Mouse (Mus musculus) small intestine, adult 2 months (tissue): ENCODE results near the gene Mxra8. TPM values are rescaled to one million over a fixed set of nuclear protein-coding genes. Genes with fewer than 3 reads are reported as not detected.
A peak's percentile ranks its signal among the peaks of the same experiment; 100 is the strongest.

ENCODE experiments used
- H3K27ac ChIP-seq: fragments of 200-500 bp; 2 replicates; pipeline ENCODE4 v1.5.1; 2012; ENCODE audit warnings: low read depth, low read length, control low read depth, inconsistent platforms; ENCODE audit not compliant: insufficient read depth
- H3K27me3 ChIP-seq: fragments of 200-500 bp; 2 replicates; pipeline ENCODE4 v1.6.1; 2012; ENCODE audit warnings: mild to moderate bottlenecking, moderate library complexity, low read length, inconsistent platforms; ENCODE audit not compliant: control insufficient read depth, insufficient read depth
- H3K36me3 ChIP-seq: fragments of 200-500 bp; 2 replicates; pipeline ENCODE4 v1.6.1; 2012; ENCODE audit warnings: mild to moderate bottlenecking, low read length, control low read depth, inconsistent platforms; ENCODE audit not compliant: control insufficient read depth, insufficient read depth
- H3K4me1 ChIP-seq: fragments of 200-500 bp; 2 replicates; pipeline ENCODE4 v1.6.1; 2012; ENCODE audit warnings: low read length, inconsistent platforms, mixed read lengths; ENCODE audit not compliant: control insufficient read depth, insufficient read depth, insufficient read length
- H3K4me3 ChIP-seq: fragments of 200-500 bp; 2 replicates; pipeline ENCODE4 v1.5.1; 2012; ENCODE audit warnings: low read depth, mild to moderate bottlenecking, control low read depth, inconsistent platforms, low read length, moderate library complexity
- CTCF ChIP-seq: fragments of 200-500 bp; IDR thresholded peaks from 2 replicates; pipeline ENCODE4 v1.5.1; 2012; ENCODE audit warnings: low read depth, mild to moderate bottlenecking, control low read depth, inconsistent platforms, low read length, moderate library complexity, mixed read lengths; ENCODE audit not compliant: insufficient replicate concordance, insufficient read length; ENCODE audit errors: extremely low read depth
- POLR2A ChIP-seq: fragments of 200-500 bp; IDR thresholded peaks from 2 replicates; pipeline ENCODE4 v1.6.1; 2012; ENCODE audit warnings: low read depth, mild to moderate bottlenecking, control low read depth, inconsistent platforms, low read length, moderate library complexity
- WGBS: fragments of 180-500 bp; shearing (Covaris S2); methylation state at CpG from one replicate; pipeline ENCODE4 v1.1.7; 2018; 5-methylcytosine and 5-hydroxymethylcytosine counted together
- polyA plus RNA-seq: library from polyadenylated mRNA; depleted of rRNA; stranded (reverse); fragments of >200 nt; gene quantifications from 2 replicates; pipeline ENCODE4 v1.2.3, GENCODE M21; 2012; rRNA removed

Mxra8 gene
- 67.9 and 98.1 TPM in 2 replicates for polyA plus RNA-seq

DNA sequence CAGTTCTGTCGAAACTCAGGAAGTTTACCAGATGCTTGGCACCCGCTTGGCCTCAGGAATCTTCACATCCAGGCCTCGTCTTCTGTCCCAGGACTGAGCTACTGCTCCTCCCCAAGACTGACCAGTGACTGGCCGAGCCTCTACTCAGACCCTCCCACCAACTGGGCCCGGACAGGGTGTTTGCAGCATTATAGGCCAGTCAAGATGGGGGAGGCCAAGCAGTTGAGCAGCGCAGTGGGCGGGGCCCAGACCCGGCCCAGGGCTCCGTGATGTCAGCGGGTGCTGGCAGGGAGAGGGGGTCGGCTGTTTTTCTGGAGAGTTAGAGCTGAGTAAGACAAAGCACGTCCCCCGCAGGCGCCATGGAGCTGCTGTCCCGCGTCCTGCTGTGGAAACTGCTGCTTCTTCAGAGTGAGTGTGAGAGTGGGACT, at the start of gene Mxra8:
Gene Mxra8, plus strand, starts transcription at position 198 of the 428 bp plus-strand sequence.
- H3K27ac ChIP-seq = peak within 1 kb of the TSS; percentile 94
- WGBS = 64% methylated on average over 16 of the region's 16 CpGs

DNA sequence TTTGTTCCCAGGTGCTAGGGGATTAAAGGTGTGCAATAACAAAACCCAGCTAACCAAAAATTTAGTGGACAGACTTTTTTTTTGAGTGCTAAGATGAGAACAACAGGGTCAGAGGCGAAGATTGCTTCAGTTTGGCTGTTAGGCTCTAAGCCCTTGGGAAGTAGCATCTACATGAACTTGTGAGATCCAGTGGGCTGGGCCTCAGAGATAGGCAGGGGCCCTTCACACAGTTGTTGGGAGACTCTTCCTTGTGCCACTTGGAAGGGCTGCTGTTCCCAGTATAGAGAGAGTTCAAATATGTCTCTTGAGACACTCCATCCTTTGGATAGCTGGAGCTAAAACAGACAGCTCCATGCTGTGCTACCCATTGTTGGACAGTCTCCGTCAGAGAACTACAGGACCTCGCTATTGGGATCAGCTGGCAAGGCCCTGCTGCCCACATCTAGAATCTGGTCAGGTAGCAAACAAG, 49.4 kb upstream of the Mxra8 start, which contains the start of gene Ankrd65:
Gene Ankrd65, plus strand, starts transcription at position 419 of the 469 bp plus-strand sequence.
- H3K27ac ChIP-seq = no peak within 1 kb of the TSS
- no peak within 1 kb of the TSS for H3K4me3 ChIP-seq
- no peaks in the 10 kb centered on the region for H3K27me3 ChIP-seq
- 90% methylated on average over 3 of the region's 3 CpGs for WGBS
- no peaks in the 10 kb centered on the region for H3K4me1 ChIP-seq
- no peaks in the 10 kb centered on the region for H3K36me3 ChIP-seq
- TF ChIP-seq POLR2A = no peak
- no peak for TF ChIP-seq CTCF

More for the DNA sequence above, at the start of gene Mxra8:
- Histone ChIP-seq H3K36me3 (no peaks in the 10 kb centered on the region), H3K27me3 (no peaks in the 10 kb centered on the region), H3K4me3 (peak within 1 kb of the TSS; percentile 76), H3K4me1 (peaks cover 14% of the 10 kb centered on the region)
- TF ChIP-seq POLR2A = no peak
- TF ChIP-seq CTCF = no peak

DNA sequence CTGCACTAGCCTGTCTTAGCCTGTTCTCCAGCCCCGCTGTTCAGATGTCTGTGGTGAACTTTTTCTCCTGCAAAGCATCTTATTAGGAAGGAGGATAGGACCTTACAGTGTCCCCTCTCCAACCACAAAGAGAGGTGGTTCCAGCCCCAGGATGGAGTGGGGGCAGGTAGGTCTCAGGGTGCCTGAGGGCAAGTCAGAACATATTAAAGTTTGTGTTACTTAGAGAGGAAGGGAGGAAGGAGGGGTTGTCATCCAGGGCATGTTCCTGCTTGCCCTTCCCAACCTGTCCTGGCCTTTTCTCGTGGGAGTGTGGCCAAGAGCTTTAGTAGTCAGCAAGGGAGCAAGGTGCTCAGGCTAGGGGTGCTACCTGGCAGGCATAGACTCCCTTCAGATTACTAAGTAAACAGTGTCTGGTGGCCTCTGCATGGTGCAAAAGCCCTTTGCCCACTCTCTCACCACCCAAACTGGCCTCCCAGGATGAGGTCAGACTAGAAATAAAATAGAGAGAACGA, 48.8 kb upstream of the Mxra8 start:
- H3K27ac ChIP-seq = no peak overlapping the region
- 42% methylated on average over 3 of the region's 3 CpGs for WGBS
- TF ChIP-seq CTCF = no peak
- TF ChIP-seq POLR2A = no peak
- no peaks in the 10 kb centered on the region for H3K4me1 ChIP-seq
- H3K4me3 ChIP-seq = no peak overlapping the region
- no peaks in the 10 kb centered on the region for H3K36me3 ChIP-seq
- no peaks in the 10 kb centered on the region for H3K27me3 ChIP-seq

DNA sequence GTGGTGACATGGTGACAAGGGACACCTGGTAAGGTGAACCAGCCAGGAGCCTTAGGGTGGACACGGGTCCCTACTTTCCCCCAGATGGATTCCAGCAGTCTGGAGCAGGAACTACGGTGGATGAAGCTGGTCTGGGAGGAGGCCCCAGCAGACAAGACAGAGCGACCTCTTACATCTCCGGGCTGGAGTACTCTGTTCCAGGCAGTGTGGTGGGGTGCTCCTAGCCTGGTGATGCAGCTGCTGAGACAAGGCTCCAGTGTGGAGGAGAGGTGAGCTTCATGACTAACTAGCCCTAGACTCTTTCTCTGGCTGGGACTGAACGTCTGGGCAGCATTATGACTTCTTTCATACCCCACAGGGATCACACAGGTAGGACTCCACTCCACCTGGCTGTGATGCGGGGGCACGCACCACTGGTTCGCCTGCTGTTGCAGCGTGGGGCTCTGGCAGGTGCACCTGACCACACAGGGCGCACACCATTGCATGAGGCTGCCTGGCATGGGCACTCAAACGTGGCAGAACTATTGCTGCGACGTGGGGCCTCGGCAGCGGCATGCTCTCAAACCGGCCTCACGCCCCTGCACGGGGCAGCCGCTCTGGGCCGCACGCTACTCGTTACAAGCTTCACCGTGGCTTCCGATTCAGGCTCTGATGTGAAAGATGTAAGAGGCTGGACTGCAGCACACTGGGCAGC, 48.1 kb upstream of the Mxra8 start:
- H3K27ac ChIP-seq = no peak overlapping the region
- WGBS = 86% methylated on average over 24 of the region's 24 CpGs
- H3K4me1 ChIP-seq = no peaks in the 10 kb centered on the region
- no peak for TF ChIP-seq CTCF
- no peak for TF ChIP-seq POLR2A
- H3K27me3 ChIP-seq = no peaks in the 10 kb centered on the region
- H3K36me3 ChIP-seq = no peaks in the 10 kb centered on the region
- no peak overlapping the region for H3K4me3 ChIP-seq

DNA sequence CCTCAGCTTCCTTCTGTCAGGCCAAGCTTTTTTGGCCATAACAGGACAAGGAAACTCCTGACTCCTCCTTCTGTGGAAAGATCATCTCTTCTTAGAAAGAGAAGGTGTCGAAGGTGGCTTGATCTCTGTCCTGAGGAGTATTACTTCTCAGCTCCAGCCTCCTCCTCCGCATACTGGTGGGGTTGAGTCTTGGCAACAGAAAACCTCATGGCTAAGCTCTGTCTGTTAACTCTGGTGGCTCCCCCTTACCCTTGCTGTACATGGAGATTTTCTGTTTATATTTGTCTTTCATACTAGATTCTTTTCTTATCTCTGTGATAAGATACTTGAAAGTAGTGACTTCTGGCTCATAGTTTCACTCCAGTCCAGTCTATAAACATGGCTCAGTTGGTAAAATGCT, 45.8 kb upstream of the Mxra8 start:
- Histone ChIP-seq H3K4me1 (no peaks in the 10 kb centered on the region), H3K36me3 (no peaks in the 10 kb centered on the region), H3K4me3 (no peak overlapping the region), H3K27me3 (no peaks in the 10 kb centered on the region), H3K27ac (no peak overlapping the region)
- WGBS = 62% methylated on average over 2 of the region's 2 CpGs
- no peak for TF ChIP-seq CTCF
- no peak for TF ChIP-seq POLR2A

GRCm38 (mm10) chr4:155802075-155802474, 37.4 kb upstream of the Mxra8 start:
- Histone ChIP-seq H3K36me3 (peaks cover 4% of the 10 kb centered on the region), H3K27me3 (no peaks in the 10 kb centered on the region), H3K4me1 (peaks cover 3% of the 10 kb centered on the region; the same call in 1 of the 2 replicates), H3K27ac (no peak overlapping the region), H3K4me3 (no peak overlapping the region)
- no peak for TF ChIP-seq POLR2A
- TF ChIP-seq CTCF = no peak
- 91% methylated on average over 1 of the region's 1 CpGs for WGBS

DNA sequence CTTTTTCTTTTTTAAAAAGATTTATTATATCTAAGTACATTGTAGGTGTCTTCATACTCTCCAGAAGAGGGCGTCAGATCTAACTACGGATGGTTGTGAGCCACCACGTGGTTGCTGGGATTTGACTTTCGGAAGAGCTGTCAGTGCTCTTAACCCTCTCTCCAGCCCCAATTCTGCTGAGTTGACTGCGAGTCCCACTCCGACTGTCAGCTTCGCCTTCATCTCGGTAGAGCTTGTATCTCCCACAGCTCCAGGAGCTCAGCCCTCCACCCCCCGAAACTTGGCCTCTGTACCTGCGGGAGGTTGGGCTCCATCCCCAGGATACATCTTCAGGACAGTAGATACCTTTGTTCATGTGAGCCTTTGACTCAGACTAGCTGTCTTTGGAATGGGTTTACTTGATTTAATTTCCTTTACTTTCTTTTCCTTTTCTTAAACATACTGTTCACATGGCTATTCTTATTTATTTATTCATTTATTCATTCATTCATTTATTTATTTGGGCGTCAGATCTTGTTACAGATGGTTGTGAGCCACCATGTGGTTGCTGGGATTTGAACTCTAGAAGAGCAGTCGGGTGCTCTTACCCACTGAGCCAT, 36.6 kb upstream of the Mxra8 start, which contains the start of gene Mrpl20:
Gene Mrpl20, plus strand, starts transcription at position 138 of the 599 bp plus-strand sequence.
- Histone ChIP-seq H3K36me3 (peaks cover 10% of the 10 kb centered on the region), H3K27me3 (no peaks in the 10 kb centered on the region), H3K4me1 (peaks cover 3% of the 10 kb centered on the region; the same call in 1 of the 2 replicates), H3K4me3 (peak within 1 kb of the TSS; percentile 73), H3K27ac (peak within 1 kb of the TSS; percentile 12; the same call in 1 of the 2 replicates)
- no peak for TF ChIP-seq POLR2A
- TF ChIP-seq CTCF = no peak
- WGBS = 8% methylated on average over 12 of the region's 12 CpGs
